Mouse (Mus musculus) MEL (cell line): Measurements from ENCODE around the gene Mmp21. TPM values are rescaled to one million over a fixed set of nuclear protein-coding genes. Genes with fewer than 3 reads are reported as not detected.

Experiments used
- DNase-seq: peaks from one replicate; pipeline ENCODE4 v3.0.0; 2011; ENCODE audit warnings: low read depth, low spot score
- H3K27ac ChIP-seq: 2 replicates; pipeline ENCODE4 v1.5.1; 2012; ENCODE audit warnings: low read depth, mild to moderate bottlenecking, control low read depth, low read length, moderate library complexity; ENCODE audit not compliant: control insufficient read depth
- H3K27me3 ChIP-seq, 2 experiments: fragments of 150-350 bp in 1 of 2; sonication (generic) in 1 of 2; 2 replicates each; pipeline ENCODE4 v1.6.1; 2012; ENCODE audit warnings: low read length in 2 of 2, mild to moderate bottlenecking in 2 of 2, improper control_type of control experiment in 1 of 2, moderate library complexity in 1 of 2; ENCODE audit not compliant: insufficient read depth in 2 of 2, control insufficient read depth in 1 of 2
- H3K36me3 ChIP-seq, 2 experiments: 2 replicates each; pipeline ENCODE4 v1.6.1; 2012 to 2014; ENCODE audit warnings: low read length in 2 of 2, improper control_type of control experiment in 1 of 2, inconsistent platforms in 1 of 2, mild to moderate bottlenecking in 1 of 2; ENCODE audit not compliant: insufficient read depth in 2 of 2, control insufficient read depth in 1 of 2
- H3K4me1 ChIP-seq, 2 experiments: fragments of 150-350 bp in 1 of 2; sonication (generic) in 1 of 2; 2 replicates each; pipeline ENCODE4 v1.6.1; 2012; ENCODE audit warnings: low read length in 2 of 2, improper control_type of control experiment in 1 of 2, mild to moderate bottlenecking in 1 of 2; ENCODE audit not compliant: insufficient read depth in 2 of 2, control insufficient read depth in 1 of 2
- H3K4me3 ChIP-seq, 2 experiments: fragments of 150-350 bp in 1 of 2; sonication (generic) in 1 of 2; 2 replicates each; pipeline ENCODE4 v1.5.1; 2012; ENCODE audit warnings: low read depth in 2 of 2, low read length in 2 of 2, mild to moderate bottlenecking in 2 of 2, moderate library complexity in 2 of 2, control low read depth in 1 of 2, improper control_type of control experiment in 1 of 2; ENCODE audit not compliant: control insufficient read depth in 1 of 2, insufficient read depth in 1 of 2
- H3K79me2 ChIP-seq: 2 replicates; pipeline ENCODE4 v1.6.1; 2012; ENCODE audit warnings: mild to moderate bottlenecking, low read length, moderate library complexity; ENCODE audit not compliant: control insufficient read depth, poor library complexity, insufficient read depth
- H3K9ac ChIP-seq: 2 replicates; pipeline ENCODE4 v1.6.1; 2012; ENCODE audit warnings: low read depth, mild to moderate bottlenecking, control low read depth, low read length, moderate library complexity; ENCODE audit not compliant: control insufficient read depth, poor library complexity, severe bottlenecking
- H3K9me3 ChIP-seq: fragments of 150-350 bp; sonication (generic); replicated peaks from 2 replicates; pipeline ENCODE4 v1.6.1; 2012; ENCODE audit warnings: mild to moderate bottlenecking, low read length, improper control_type of control experiment, moderate library complexity; ENCODE audit not compliant: insufficient read depth
- CHD2 ChIP-seq: IDR thresholded peaks from 2 replicates; pipeline ENCODE4 v1.6.1; 2011; ENCODE audit warnings: low read length, improper control_type of control experiment
- CTCF ChIP-seq, 3 experiments: IDR thresholded peaks in 2 of 3; conservative IDR thresholded peaks in 1 of 3; 2 replicates each; pipeline ENCODE4 v1.5.1; 2011 to 2012; ENCODE audit warnings: low read length in 3 of 3, low read depth in 2 of 3, mild to moderate bottlenecking in 2 of 3, improper control_type of control experiment in 1 of 3, inconsistent platforms in 1 of 3, mixed read lengths in 1 of 3, moderate library complexity in 1 of 3; ENCODE audit not compliant: control insufficient read depth in 1 of 3, insufficient read depth in 1 of 3, poor library complexity in 1 of 3, severe bottlenecking in 1 of 3
- ELF1 ChIP-seq: IDR thresholded peaks from 2 replicates; pipeline ENCODE4 v1.6.1; 2014; ENCODE audit warnings: low read depth, mild to moderate bottlenecking, inconsistent platforms, low read length, improper control_type of control experiment, moderate library complexity
- EP300 ChIP-seq, 2 experiments: IDR thresholded peaks; 2 replicates each; pipeline ENCODE4 v1.6.1; 2011; ENCODE audit warnings: improper control_type of control experiment in 2 of 2, low read length in 2 of 2, low read depth in 1 of 2, mild to moderate bottlenecking in 1 of 2
- ETS1 ChIP-seq: IDR thresholded peaks from 2 replicates; pipeline ENCODE4 v1.6.1; 2012; ENCODE audit warnings: low read depth, mild to moderate bottlenecking, inconsistent platforms, low read length, improper control_type of control experiment, moderate library complexity
- MAFK ChIP-seq: IDR thresholded peaks from 2 replicates; pipeline ENCODE4 v1.6.1; 2011; ENCODE audit warnings: low read depth, mild to moderate bottlenecking, low read length, improper control_type of control experiment, borderline replicate concordance
- MAX ChIP-seq: IDR thresholded peaks from 2 replicates; pipeline ENCODE4 v1.6.1; 2011; ENCODE audit warnings: low read length, improper control_type of control experiment
- RAD21 ChIP-seq: IDR thresholded peaks from 2 replicates; pipeline ENCODE4 v1.6.1; 2011; ENCODE audit warnings: mild to moderate bottlenecking, low read depth, low read length, improper control_type of control experiment
- SIN3A ChIP-seq: IDR thresholded peaks from 2 replicates; pipeline ENCODE4 v1.6.1; 2012; ENCODE audit warnings: low read length, improper control_type of control experiment, inconsistent platforms
- SMC3 ChIP-seq: IDR thresholded peaks from 2 replicates; pipeline ENCODE4 v1.6.1; 2011; ENCODE audit warnings: low read depth, low read length, improper control_type of control experiment
- UBTF ChIP-seq: IDR thresholded peaks from 2 replicates; pipeline ENCODE4 v1.6.1; 2012; ENCODE audit warnings: low read depth, mild to moderate bottlenecking, inconsistent platforms, low read length, improper control_type of control experiment, moderate library complexity, borderline replicate concordance; ENCODE audit not compliant: insufficient read depth
- USF2 ChIP-seq, 2 experiments: IDR thresholded peaks; 2 replicates each; pipeline ENCODE4 v1.6.1; 2011 to 2012; ENCODE audit warnings: improper control_type of control experiment in 2 of 2, low read length in 2 of 2, borderline replicate concordance in 1 of 2, inconsistent platforms in 1 of 2, low read depth in 1 of 2, mild to moderate bottlenecking in 1 of 2; ENCODE audit not compliant: insufficient read depth in 1 of 2
- ZKSCAN1 ChIP-seq: IDR thresholded peaks from 2 replicates; pipeline ENCODE4 v1.6.1; 2012; ENCODE audit warnings: low read depth, mild to moderate bottlenecking, inconsistent platforms, low read length, improper control_type of control experiment, moderate library complexity
- polyA plus RNA-seq, 2 experiments: library from polyadenylated mRNA; stranded (reverse) in 1 of 2; unstranded in 1 of 2; fragments of >175 nt in 1 of 2; fragments of >200 nt in 1 of 2; gene quantifications; 2 replicates each; pipeline versions ENCODE4 v1.2.1 to v1.2.4; 2012; ENCODE audit warnings: low replicate concordance in 2 of 2, low read depth in 1 of 2; ENCODE audit not compliant: insufficient read length in 2 of 2, insufficient read depth in 1 of 2, missing spikeins in 1 of 2
- total RNA-seq: library from RNA; depleted of rRNA; stranded (reverse); fragments of 300-350 nt; gene quantifications from 2 replicates; pipeline ENCODE4 v1.2.3, GENCODE M21; 2012

Mmp21 gene
- total and polyA plus RNA-seq, 3 experiments: not detected

DNA sequence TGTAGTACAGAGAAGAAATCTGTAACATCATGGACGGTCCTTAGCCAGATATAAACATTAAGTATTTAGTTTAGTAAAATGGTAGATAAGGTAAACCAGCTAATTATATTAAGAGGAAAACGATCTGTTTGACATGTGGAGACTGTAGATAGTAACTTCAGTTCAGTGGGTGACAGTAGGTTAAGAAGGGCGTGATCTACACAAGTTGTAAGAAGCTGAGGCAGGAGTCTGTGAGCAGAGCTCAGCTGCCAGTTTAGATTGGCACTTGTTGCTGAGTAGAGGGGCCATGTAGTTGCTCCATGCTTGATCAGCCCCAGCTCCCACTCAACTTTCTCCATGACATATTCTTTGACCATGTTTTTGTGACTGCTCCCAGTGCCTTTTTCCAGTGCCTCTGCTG, 9.0 kb downstream of the Mmp21 start:
- TF ChIP-seq UBTF: no peak
- no peak for TF ChIP-seq MAX
- TF ChIP-seq SIN3A: no peak
- no peak for TF ChIP-seq ZKSCAN1
- TF ChIP-seq EP300 (IDR thresholded peaks at IDR 0.05; ENCODE audit: low read depth in 1 of 2, low read length in 2 of 2): no peak
- no peak for TF ChIP-seq CHD2
- TF ChIP-seq MAFK: no peak
- TF ChIP-seq USF2 (IDR thresholded peaks at IDR 0.05; ENCODE audit: borderline replicate concordance in 1 of 2, insufficient read depth in 1 of 2, low read depth in 1 of 2, low read length in 2 of 2): no peak
- Histone ChIP-seq H3K9me3 (no peaks in the 10 kb centered on the region), H3K27ac (no peak overlapping the region), H3K4me3 (no peak overlapping the region), H3K4me1 (no peaks in the 10 kb centered on the region; a peak in 1 of 4 replicates), H3K9ac (no peak overlapping the region), H3K79me2 (no peaks in the 10 kb centered on the region), H3K27me3 (no peaks in the 10 kb centered on the region), H3K36me3 (peaks cover 2 to 16% of the 10 kb centered on the region in 2 experiments; a peak in 3 of 4 replicates)
- DNase-seq: peak; percentile 9

GRCm38 (mm10) chr7:133669946-133670345, 9.9 kb downstream of the Mmp21 start:
- H3K27ac ChIP-seq: no peak overlapping the region
- H3K9ac ChIP-seq: no peak overlapping the region
- H3K4me1 ChIP-seq: no peaks in the 10 kb centered on the region; a peak in 1 of 4 replicates
- TF ChIP-seq ETS1 (no peak), MAFK (peak; percentile 64)
- H3K4me3 ChIP-seq: no peak overlapping the region
- H3K9me3 ChIP-seq: no peaks in the 10 kb centered on the region
- no peak for DNase-seq
- H3K79me2 ChIP-seq: no peaks in the 10 kb centered on the region
- no peaks in the 10 kb centered on the region for H3K27me3 ChIP-seq
- H3K36me3 ChIP-seq: peaks cover 2 to 16% of the 10 kb centered on the region in 2 experiments; a peak in 3 of 4 replicates

DNA sequence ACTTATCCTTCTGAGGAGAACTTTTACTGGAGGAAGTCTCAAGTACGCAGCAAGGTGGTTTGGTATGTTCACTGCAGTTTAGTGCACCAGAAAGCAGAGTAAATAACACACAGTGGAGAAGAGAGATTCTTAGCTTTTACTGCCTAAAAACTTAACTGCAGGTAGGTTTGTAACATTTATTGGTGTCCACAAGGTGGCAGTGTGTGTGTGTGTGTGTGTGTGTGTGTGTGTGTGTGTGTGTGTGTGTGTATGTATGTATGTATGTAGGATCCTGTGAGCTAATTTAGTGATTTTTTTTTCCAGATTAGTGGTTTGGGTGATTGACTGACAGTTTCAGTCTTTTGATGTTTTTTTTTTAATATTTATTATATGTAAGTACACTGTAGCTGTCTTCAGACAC, 10.8 kb downstream of the Mmp21 start:
- Histone ChIP-seq H3K4me3 (no peak overlapping the region), H3K27ac (no peak overlapping the region), H3K36me3 (peaks cover 2 to 18% of the 10 kb centered on the region in 2 experiments; a peak in 3 of 4 replicates), H3K79me2 (no peaks in the 10 kb centered on the region), H3K9me3 (no peaks in the 10 kb centered on the region), H3K27me3 (no peaks in the 10 kb centered on the region), H3K9ac (no peak overlapping the region), H3K4me1 (no peaks in the 10 kb centered on the region; a peak in 1 of 4 replicates)
- peak; percentile 50 for DNase-seq
- TF ChIP-seq ELF1 (no peak), SMC3 (peak; percentile 55), RAD21 (peak; percentile 32), CTCF (IDR thresholded peaks at IDR 0.05 in 2 of 3, conservative IDR thresholded peaks at IDR 0.05 in 1 of 3; ENCODE audit: control insufficient read depth in 1 of 3, insufficient read depth in 1 of 3, low read depth in 2 of 3, low read length in 3 of 3, poor library complexity in 1 of 3, severe bottlenecking in 1 of 3) (peak; percentile 7 to 64 (median 17); a peak in 4 of 6 replicates)
